Mouse (Mus musculus) liver, embryonic 15.5 days (tissue): ENCODE results near the gene Jkamp. TPM values are rescaled to one million over a fixed set of nuclear protein-coding genes. Genes with fewer than 3 reads are reported as not detected.
A peak's percentile ranks its signal among the peaks of the same experiment; 100 is the strongest.
"Not testable (repeated sequence)": the region's sequence is repeated elsewhere in the genome, so short reads cannot be mapped to it uniquely, and the experiment has no call there.

ENCODE experiments used
- ATAC-seq: fragments of 200-750 bp; cut with Nextera tagmentation; 2 replicates; pipeline ENCODE4 v1.8.0; 2017; ENCODE audit warnings: moderate number of reproducible peaks, mild to moderate bottlenecking, moderate library complexity; ENCODE audit not compliant: insufficient read depth
- H3K27ac ChIP-seq: fragments of 300-500 bp; sonication (generic); replicated peaks from 2 replicates; pipeline ENCODE4 v1.5.1; 2015; ENCODE audit warnings: mild to moderate bottlenecking, inconsistent platforms
- H3K27me3 ChIP-seq: fragments of 300-500 bp; sonication (generic); 2 replicates; pipeline ENCODE4 v1.6.1; 2015; ENCODE audit warnings: mild to moderate bottlenecking, inconsistent platforms
- H3K36me3 ChIP-seq: fragments of 300-500 bp; sonication (generic); replicated peaks from 2 replicates; pipeline ENCODE4 v1.6.1; 2015; ENCODE audit warnings: moderate library complexity, mild to moderate bottlenecking, inconsistent platforms
- H3K4me1 ChIP-seq: fragments of 300-500 bp; sonication (generic); replicated peaks from 2 replicates; pipeline ENCODE4 v1.6.1; 2015; ENCODE audit warnings: inconsistent platforms
- H3K4me2 ChIP-seq: fragments of 300-500 bp; sonication (generic); 2 replicates; pipeline ENCODE4 v1.6.1; 2015; ENCODE audit warnings: moderate library complexity, mild to moderate bottlenecking, inconsistent platforms
- H3K4me3 ChIP-seq: fragments of 300-500 bp; sonication (generic); replicated peaks from 2 replicates; pipeline ENCODE4 v1.5.1; 2015; ENCODE audit warnings: mild to moderate bottlenecking, inconsistent platforms
- H3K9ac ChIP-seq: fragments of 300-500 bp; sonication (generic); 2 replicates; pipeline ENCODE4 v1.6.1; 2015; ENCODE audit warnings: moderate library complexity, mild to moderate bottlenecking, inconsistent platforms
- H3K9me3 ChIP-seq: fragments of 300-500 bp; sonication (generic); replicated peaks from 2 replicates; pipeline ENCODE4 v1.6.1; 2016; ENCODE audit warnings: inconsistent platforms
- WGBS: fragments of 180-500 bp; shearing (Covaris S2); methylation state at CpG from one replicate; pipeline ENCODE4 v1.1.7; 2015; ENCODE audit warnings: mixed read lengths; ENCODE audit not compliant: insufficient replicate concordance; 5-methylcytosine and 5-hydroxymethylcytosine counted together
- polyA plus RNA-seq: library from polyadenylated mRNA; unstranded; fragments of >200 nt; fragmentation: Nextera tagmentation; extraction: Ambion mirVana; gene quantifications from 2 replicates; pipeline ENCODE4 v1.2.1, GENCODE M21; 2015

The Jkamp gene
- 18.8 and 21.4 TPM in 2 replicates for polyA plus RNA-seq

DNA sequence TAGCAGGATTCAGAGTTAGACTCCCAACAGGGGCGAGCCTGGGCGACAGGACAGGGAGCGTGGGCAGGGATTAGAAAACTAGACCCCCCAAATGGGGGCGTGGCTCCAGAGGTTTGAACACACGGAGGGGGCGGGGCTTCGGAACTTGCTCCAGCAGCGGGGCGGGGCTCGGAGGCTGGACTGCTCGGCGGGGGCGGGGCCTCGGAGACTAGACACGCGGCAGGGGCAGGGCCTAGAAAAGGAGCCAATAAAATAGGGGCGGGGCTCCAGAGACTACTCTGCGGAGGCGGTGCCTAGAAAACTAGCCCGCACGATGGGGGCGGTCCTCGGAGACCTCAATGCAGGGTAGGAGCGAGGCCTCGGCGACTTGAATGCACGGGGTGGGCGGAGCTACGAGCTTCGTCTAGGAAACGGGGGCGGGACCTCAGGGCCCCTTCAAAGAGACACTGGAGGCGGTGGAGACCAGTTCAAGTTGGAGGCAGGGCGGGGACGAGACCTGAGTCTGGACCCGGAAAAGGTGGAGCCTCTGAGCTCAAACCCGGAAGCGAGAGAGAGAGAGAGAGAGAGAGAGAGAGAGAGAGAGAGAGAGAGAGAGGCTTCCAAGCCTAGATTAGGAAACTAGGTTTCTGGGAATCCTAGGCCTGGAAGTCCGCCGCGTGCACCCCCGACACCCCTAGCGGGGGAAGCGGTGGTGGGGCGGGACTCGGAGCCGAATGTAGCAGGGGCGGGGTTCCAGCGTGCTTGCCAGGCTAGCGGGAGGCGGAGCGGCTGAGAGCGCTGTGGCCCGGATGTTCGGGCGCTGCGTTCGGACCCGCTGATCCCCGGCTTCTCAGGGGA, at the start of gene Jkamp, which contains the start of gene L3hypdh:
TSS of gene Jkamp (plus strand) at position 261 of the 837 bp plus-strand sequence.
TSS of gene L3hypdh (minus strand) at position 111 of the 837 bp plus-strand sequence.
- H3K9ac ChIP-seq: peak within 1 kb of the TSS; percentile 73

DNA sequence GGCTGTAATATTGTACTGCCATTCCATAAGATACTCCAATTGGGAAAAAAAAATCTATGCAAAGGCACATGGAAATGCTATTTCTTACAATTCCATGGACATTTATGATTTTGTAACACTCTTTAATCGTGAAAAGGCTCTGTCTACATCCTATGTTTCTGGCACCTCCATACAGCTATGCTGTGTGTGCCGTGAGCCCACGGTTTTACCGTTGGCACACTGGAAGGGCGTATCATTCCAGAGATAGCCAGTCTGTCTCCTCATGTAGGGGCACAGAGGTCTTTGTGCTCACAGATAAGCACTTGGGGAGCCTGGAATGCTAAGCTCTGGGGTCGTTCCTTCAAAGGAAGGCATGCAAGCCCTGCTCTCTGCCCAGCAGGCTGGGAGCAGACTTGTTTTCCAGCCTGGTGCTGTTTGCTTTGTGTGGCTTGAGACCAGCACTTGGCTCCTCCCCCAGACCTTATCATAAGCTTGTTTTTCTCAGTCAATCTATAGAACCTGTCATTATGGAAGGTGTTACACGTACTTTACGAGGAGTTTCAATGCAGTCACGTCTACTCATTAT, 49.2 kb upstream of the Jkamp start:
- Histone ChIP-seq H3K4me1 (0 out of 2 replicates have a peak, but pooled peaks cover 2% of the 10 kb centered on the region), H3K4me2 (no peak overlapping the region), H3K4me3 (no peak overlapping the region), H3K9me3 (no peaks in the 10 kb centered on the region), H3K27ac (no peak overlapping the region), H3K9ac (no peak overlapping the region), H3K36me3 (no peaks in the 10 kb centered on the region), H3K27me3 (no peaks in the 10 kb centered on the region)
- 45% methylated on average over 9 of the region's 9 CpGs for WGBS
- no peak for ATAC-seq

More for the DNA sequence above, at the start of gene Jkamp, which contains the start of gene L3hypdh:
- under 1% methylated on average over 60 of the region's 60 CpGs for WGBS
- Histone ChIP-seq H3K36me3 (no peaks in the 10 kb centered on the region), H3K27ac (peak within 1 kb of the TSS; percentile 86), H3K4me3 (peak within 1 kb of the TSS; percentile 86), H3K4me2 (peak within 1 kb of the TSS; percentile 88), H3K9me3 (no peaks in the 10 kb centered on the region), H3K4me1 (peaks cover 30% of the 10 kb centered on the region), H3K27me3 (peaks cover 33% of the 10 kb centered on the region)
- peak; percentile 87 for ATAC-seq

- Histone ChIP-seq H3K27ac (no peak overlapping the region), H3K27me3 (no peaks in the 10 kb centered on the region), H3K9me3 (no peaks in the 10 kb centered on the region), H3K36me3 (no peaks in the 10 kb centered on the region), H3K4me2 (no peak overlapping the region), H3K9ac (no peak overlapping the region), H3K4me1 (0 out of 2 replicates have a peak, but pooled peaks cover 2% of the 10 kb centered on the region), H3K4me3 (no peak overlapping the region)
- no peak for ATAC-seq
- WGBS: 56% methylated on average over 6 of the region's 6 CpGs
Measured at GRCm38 (mm10) chr12:72037049-72037448, 48.3 kb upstream of the Jkamp start.

- no peak overlapping the region for H3K4me2 ChIP-seq
- H3K27ac ChIP-seq: no peak overlapping the region
- no peak overlapping the region for H3K9ac ChIP-seq
- H3K9me3 ChIP-seq: no peaks in the 10 kb centered on the region
- H3K4me1 ChIP-seq: 0 out of 2 replicates have a peak, but pooled peaks cover 2% of the 10 kb centered on the region
- no peak for ATAC-seq
- H3K27me3 ChIP-seq: no peaks in the 10 kb centered on the region
- H3K36me3 ChIP-seq: no peaks in the 10 kb centered on the region
- no peak overlapping the region for H3K4me3 ChIP-seq
- 60% methylated on average over 2 of the region's 2 CpGs for WGBS
Measured at GRCm38 (mm10) chr12:72038866-72039265, 46.5 kb upstream of the Jkamp start.

- no peaks in the 10 kb centered on the region for H3K9me3 ChIP-seq
- H3K4me2 ChIP-seq: no peak overlapping the region
- 50% methylated on average over 8 of the region's 8 CpGs for WGBS
- H3K27me3 ChIP-seq: no peaks in the 10 kb centered on the region
- no peak overlapping the region for H3K9ac ChIP-seq
- H3K4me1 ChIP-seq: 0 out of 2 replicates have a peak, but pooled peaks cover 2% of the 10 kb centered on the region
- H3K36me3 ChIP-seq: no peaks in the 10 kb centered on the region
- H3K4me3 ChIP-seq: no peak overlapping the region
- H3K27ac ChIP-seq: no peak overlapping the region
- no peak for ATAC-seq
Measured at GRCm38 (mm10) chr12:72039501-72039900, 45.9 kb upstream of the Jkamp start.

GRCm38 (mm10) chr12:72041238-72041637, 44.2 kb upstream of the Jkamp start:
- WGBS: 72% methylated on average over 3 of the region's 3 CpGs
- no peaks in the 10 kb centered on the region for H3K9me3 ChIP-seq
- ATAC-seq: no peak
- no peak overlapping the region for H3K27ac ChIP-seq
- H3K27me3 ChIP-seq: no peaks in the 10 kb centered on the region
- no peak overlapping the region for H3K4me3 ChIP-seq
- H3K36me3 ChIP-seq: no peaks in the 10 kb centered on the region
- no peak overlapping the region for H3K4me2 ChIP-seq
- H3K4me1 ChIP-seq: 0 out of 2 replicates have a peak, but pooled peaks cover 1% of the 10 kb centered on the region
- H3K9ac ChIP-seq: no peak overlapping the region

- Histone ChIP-seq H3K27ac (no peak overlapping the region), H3K36me3 (no peaks in the 10 kb centered on the region), H3K4me2 (no peak overlapping the region), H3K9ac (no peak overlapping the region), H3K4me3 (no peak overlapping the region), H3K27me3 (0 out of 2 replicates have a peak, but pooled peaks cover under 1% of the 10 kb centered on the region), H3K9me3 (no peaks in the 10 kb centered on the region), H3K4me1 (no peaks in the 10 kb centered on the region)
- ATAC-seq: no peak
- 6% methylated on average over 2 of the region's 2 CpGs for WGBS
Measured at GRCm38 (mm10) chr12:72047513-72047912, 37.9 kb upstream of the Jkamp start.

- H3K4me1 ChIP-seq: not testable (repeated sequence)
- 78% methylated on average over 5 of the region's 5 CpGs for WGBS
Measured at GRCm38 (mm10) chr12:72050156-72050555, 35.2 kb upstream of the Jkamp start.

GRCm38 (mm10) chr12:72050821-72051220, 34.6 kb upstream of the Jkamp start:
- no peak overlapping the region for H3K9ac ChIP-seq
- H3K27me3 ChIP-seq: 0 out of 2 replicates have a peak, but pooled peaks cover 6% of the 10 kb centered on the region
- H3K9me3 ChIP-seq: no peaks in the 10 kb centered on the region
- ATAC-seq: no peak
- no peaks in the 10 kb centered on the region for H3K36me3 ChIP-seq
- no peak overlapping the region for H3K4me2 ChIP-seq
- no peak overlapping the region for H3K27ac ChIP-seq
- 60% methylated on average over 4 of the region's 4 CpGs for WGBS
- no peaks in the 10 kb centered on the region for H3K4me1 ChIP-seq
- H3K4me3 ChIP-seq: no peak overlapping the region

More at GRCm38 (mm10) chr12:72050156-72050555, 35.2 kb upstream of the Jkamp start:
- H3K9me3 ChIP-seq, H3K27me3 ChIP-seq, H3K4me3 ChIP-seq, H3K4me2 ChIP-seq, H3K27ac ChIP-seq, H3K36me3 ChIP-seq, H3K9ac ChIP-seq, ATAC-seq: not testable (repeated sequence)

GRCm38 (mm10) chr12:72052571-72052970, 32.8 kb upstream of the Jkamp start:
- ATAC-seq: no peak
- WGBS: 61% methylated on average over 6 of the region's 6 CpGs
- H3K4me2 ChIP-seq: no peak overlapping the region

DNA sequence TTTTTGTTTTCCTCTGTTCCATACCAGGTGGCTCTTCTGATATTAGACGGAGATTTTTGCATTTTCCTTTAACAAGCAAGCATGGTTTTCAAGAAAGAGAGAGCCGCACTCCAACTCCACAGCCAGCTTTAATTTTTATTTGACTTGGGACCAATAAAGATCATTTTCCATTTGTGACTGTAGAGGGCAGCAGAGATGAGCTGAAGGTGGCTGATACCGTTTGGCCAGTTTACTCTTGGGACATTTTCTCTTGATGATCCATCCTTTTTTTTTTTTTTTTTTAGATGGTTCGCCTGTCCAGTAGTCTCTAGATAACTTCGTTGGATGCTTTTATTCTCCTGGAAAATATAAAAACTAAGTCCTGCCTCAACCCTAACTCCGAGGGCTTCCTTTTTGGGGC, 32.1 kb upstream of the Jkamp start:
- Histone ChIP-seq H3K27me3 (0 out of 2 replicates have a peak, but pooled peaks cover 6% of the 10 kb centered on the region), H3K4me1 (no peaks in the 10 kb centered on the region), H3K27ac (no peak overlapping the region), H3K4me2 (no peak overlapping the region), H3K9ac (no peak overlapping the region), H3K4me3 (no peak overlapping the region), H3K36me3 (no peaks in the 10 kb centered on the region), H3K9me3 (no peaks in the 10 kb centered on the region)
- no peak for ATAC-seq
- 27% methylated on average over 6 of the region's 6 CpGs for WGBS

More at GRCm38 (mm10) chr12:72052571-72052970, 32.8 kb upstream of the Jkamp start:
- Histone ChIP-seq H3K27ac (no peak overlapping the region), H3K36me3 (no peaks in the 10 kb centered on the region), H3K9ac (no peak overlapping the region), H3K27me3 (0 out of 2 replicates have a peak, but pooled peaks cover 6% of the 10 kb centered on the region), H3K4me3 (no peak overlapping the region), H3K9me3 (no peaks in the 10 kb centered on the region), H3K4me1 (no peaks in the 10 kb centered on the region)
